Mouse (Mus musculus) stomach, embryonic 14.5 days (tissue): ENCODE measurements around the gene Dock10. TPM values are rescaled to one million over a fixed set of nuclear protein-coding genes. Genes with fewer than 3 reads are reported as not detected.
A peak's percentile ranks its signal among the peaks of the same experiment; 100 is the strongest.

ENCODE experiments used
- ATAC-seq: fragments of 200-750 bp; cut with Nextera tagmentation; 2 replicates; pipeline ENCODE4 v1.8.0; 2017; ENCODE audit warnings: low read depth, moderate TSS enrichment; ENCODE audit not compliant: insufficient number of reproducible peaks, insufficient read depth, low FRiP score
- H3K27ac ChIP-seq: fragments of 300-500 bp; sonication (generic); 2 replicates; pipeline ENCODE4 v1.5.1; 2014; ENCODE audit warnings: mild to moderate bottlenecking, low read length, moderate library complexity, mixed read lengths
- H3K27me3 ChIP-seq: fragments of 300-500 bp; sonication (generic); 2 replicates; pipeline ENCODE4 v1.6.1; 2014; ENCODE audit warnings: low read length, control low read depth, mixed read lengths; ENCODE audit not compliant: control insufficient read depth, insufficient read depth
- H3K36me3 ChIP-seq: fragments of 300-500 bp; sonication (generic); 2 replicates; pipeline ENCODE4 v1.6.1; 2014; ENCODE audit warnings: mild to moderate bottlenecking, control low read depth, low read length, moderate library complexity, mixed read lengths; ENCODE audit not compliant: control insufficient read depth, insufficient read depth
- H3K4me1 ChIP-seq: fragments of 300-500 bp; sonication (generic); 2 replicates; pipeline ENCODE4 v1.6.1; 2014; ENCODE audit warnings: low read length, control low read depth, mixed read lengths; ENCODE audit not compliant: control insufficient read depth, insufficient read depth
- H3K4me2 ChIP-seq: fragments of 300-500 bp; sonication (generic); replicated peaks from 2 replicates; pipeline ENCODE4 v1.6.1; 2014; ENCODE audit warnings: low read depth, low read length, control low read depth
- H3K4me3 ChIP-seq: fragments of 300-500 bp; sonication (generic); 2 replicates; pipeline ENCODE4 v1.5.1; 2014; ENCODE audit warnings: low read depth, low read length, control low read depth
- H3K9ac ChIP-seq: fragments of 300-500 bp; sonication (generic); replicated peaks from 2 replicates; pipeline ENCODE4 v1.6.1; 2014; ENCODE audit warnings: low read depth, mild to moderate bottlenecking, control low read depth, low read length, moderate library complexity, mixed read lengths
- H3K9me3 ChIP-seq: fragments of 300-500 bp; sonication (generic); 2 replicates; pipeline ENCODE4 v1.6.1; 2016; ENCODE audit warnings: low read depth, low read length, control low read depth; ENCODE audit not compliant: control insufficient read depth
- WGBS: fragments of 180-500 bp; shearing (Covaris S2); extraction: QIAGEN DNeasy Blood & Tissue Kit; methylation state at CpG from one replicate; pipeline ENCODE4 v1.1.7; 2014; 5-methylcytosine and 5-hydroxymethylcytosine counted together
- polyA plus RNA-seq: library from polyadenylated mRNA; unstranded; fragments of >200 nt; fragmentation: Nextera tagmentation; extraction: Ambion mirVana; gene quantifications from 2 replicates; pipeline ENCODE4 v1.2.1, GENCODE M21; 2014

Gene Dock10
- polyA plus RNA-seq, 1 experiment from 2014 or later = 9.4 TPM

DNA sequence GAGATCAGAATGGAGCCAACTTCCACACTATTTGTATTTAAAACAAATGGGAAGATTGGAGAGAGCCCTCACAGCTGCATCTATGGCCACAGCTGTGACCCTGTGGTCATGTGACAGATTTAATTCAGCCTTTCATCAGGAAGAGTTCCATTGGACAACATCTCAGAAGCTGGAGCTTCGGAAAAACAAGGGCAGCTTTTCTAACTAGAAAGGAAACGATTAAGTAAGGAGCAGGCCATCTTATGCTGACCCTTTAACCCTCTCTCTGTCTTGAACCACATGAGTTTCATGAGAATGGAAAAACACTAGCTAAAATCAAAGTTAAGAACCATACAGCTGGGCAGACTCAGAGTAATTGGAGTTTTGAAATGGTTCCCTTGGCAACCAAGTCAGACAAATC lies 101.9 kb downstream of the Dock10 start:
- 65% methylated on average over 2 of the region's 2 CpGs for WGBS
- no peaks in the 10 kb centered on the region for H3K9me3 ChIP-seq
- no peaks in the 10 kb centered on the region for H3K27me3 ChIP-seq
- no peak overlapping the region for H3K27ac ChIP-seq
- no peaks in the 10 kb centered on the region for H3K4me1 ChIP-seq
- no peaks in the 10 kb centered on the region for H3K36me3 ChIP-seq
- peak; percentile 72; the same call in 1 of the 2 replicates for ATAC-seq
- H3K9ac ChIP-seq = no peak overlapping the region
- no peak overlapping the region for H3K4me3 ChIP-seq
- H3K4me2 ChIP-seq = no peak overlapping the region

DNA sequence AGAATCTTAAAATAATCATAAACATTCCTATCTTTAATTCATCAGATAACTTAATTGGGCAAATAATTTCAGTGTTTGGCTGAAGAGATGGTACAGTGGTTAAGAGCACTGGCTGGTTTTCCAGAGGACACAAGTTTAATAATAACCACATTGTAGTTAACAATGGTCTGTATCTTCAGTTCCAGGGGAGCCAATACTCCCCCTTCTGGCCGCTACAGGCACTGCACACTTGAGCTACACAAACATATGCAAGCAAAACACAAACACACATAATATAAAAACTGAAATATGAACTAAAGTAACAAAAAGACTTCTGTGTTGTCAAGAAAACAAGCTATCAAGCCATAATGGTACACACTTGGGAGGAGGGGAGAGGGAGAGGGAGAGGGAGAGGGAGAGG lies 102.5 kb downstream of the Dock10 start:
- H3K27ac ChIP-seq = no peak overlapping the region
- H3K4me2 ChIP-seq = no peak overlapping the region
- H3K9ac ChIP-seq = no peak overlapping the region
- H3K9me3 ChIP-seq = no peaks in the 10 kb centered on the region
- WGBS = 62% methylated on average over 1 of the region's 1 CpGs
- no peaks in the 10 kb centered on the region for H3K36me3 ChIP-seq
- H3K27me3 ChIP-seq = no peaks in the 10 kb centered on the region
- no peak overlapping the region for H3K4me3 ChIP-seq
- ATAC-seq = no peak
- no peaks in the 10 kb centered on the region for H3K4me1 ChIP-seq

DNA sequence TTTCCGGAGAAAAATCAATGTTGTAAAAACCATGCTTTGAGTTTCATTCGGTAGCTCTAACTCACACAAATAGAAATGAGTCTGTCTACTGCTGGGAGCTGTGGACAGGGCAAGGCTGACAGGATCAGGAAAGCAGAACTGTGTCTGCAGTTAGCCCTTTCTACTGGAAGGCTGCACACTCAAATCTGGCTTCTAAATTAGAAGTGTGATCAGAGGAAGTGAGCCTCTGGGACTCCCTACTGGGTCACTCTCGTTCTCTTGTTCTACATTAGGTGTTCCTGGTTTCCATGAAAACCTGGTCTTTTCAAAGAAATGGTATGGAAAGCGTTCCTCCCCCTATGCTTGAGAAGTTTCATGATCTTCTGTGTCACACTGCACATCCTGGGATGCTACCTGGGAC lies 103.1 kb downstream of the Dock10 start:
- Histone ChIP-seq H3K27me3 (no peaks in the 10 kb centered on the region), H3K4me3 (no peak overlapping the region), H3K9me3 (no peaks in the 10 kb centered on the region), H3K4me2 (no peak overlapping the region), H3K4me1 (no peaks in the 10 kb centered on the region), H3K27ac (no peak overlapping the region), H3K9ac (no peak overlapping the region), H3K36me3 (no peaks in the 10 kb centered on the region)
- WGBS = 82% methylated on average over 4 of the region's 4 CpGs
- ATAC-seq = no peak

DNA sequence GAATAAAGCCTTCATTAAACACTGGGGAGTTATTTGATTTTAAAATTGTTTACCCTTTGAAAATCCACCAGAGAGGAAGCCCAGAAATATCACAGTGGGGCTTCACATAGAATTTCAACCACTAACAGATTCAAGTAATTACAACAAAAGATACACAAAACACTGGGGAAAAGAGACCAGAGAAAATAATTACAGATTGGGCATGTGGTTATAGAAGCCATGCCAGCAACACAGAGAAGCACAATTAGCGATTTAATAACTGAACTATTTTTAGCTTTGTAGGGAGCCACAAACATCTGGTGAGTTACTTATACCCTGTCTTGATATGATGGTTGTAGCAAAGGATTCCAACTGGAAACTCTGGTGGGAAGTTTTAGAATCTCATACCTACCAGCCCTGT lies 104.2 kb downstream of the Dock10 start:
- no peaks in the 10 kb centered on the region for H3K36me3 ChIP-seq
- H3K27me3 ChIP-seq = no peaks in the 10 kb centered on the region
- H3K9ac ChIP-seq = no peak overlapping the region
- H3K4me3 ChIP-seq = no peak overlapping the region
- H3K27ac ChIP-seq = no peak overlapping the region
- no peak overlapping the region for H3K4me2 ChIP-seq
- no peaks in the 10 kb centered on the region for H3K9me3 ChIP-seq
- ATAC-seq = no peak
- no peaks in the 10 kb centered on the region for H3K4me1 ChIP-seq
- 71% methylated on average over 1 of the region's 1 CpGs for WGBS

DNA sequence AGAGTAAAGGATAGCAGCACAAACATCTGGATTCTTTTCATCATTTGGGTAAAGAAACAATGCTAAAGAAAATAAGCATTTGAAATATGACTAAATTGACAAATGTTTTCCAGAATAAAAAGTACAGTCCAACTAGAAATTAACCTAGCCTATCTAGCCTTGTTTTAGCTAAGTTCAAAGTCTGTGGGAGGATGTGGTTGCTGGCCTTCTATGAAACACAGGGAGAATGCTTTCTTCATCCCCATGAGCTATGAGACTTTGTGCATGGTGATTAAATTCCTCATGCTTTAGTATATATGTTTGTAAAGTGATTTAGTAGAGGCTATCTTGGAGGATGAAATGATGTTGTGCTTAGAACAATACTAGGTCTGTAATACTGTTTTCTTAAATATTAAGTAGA lies 105.5 kb downstream of the Dock10 start:
- Histone ChIP-seq H3K36me3 (no peaks in the 10 kb centered on the region), H3K27me3 (no peaks in the 10 kb centered on the region), H3K4me2 (no peak overlapping the region), H3K27ac (no peak overlapping the region), H3K9me3 (no peaks in the 10 kb centered on the region), H3K4me1 (no peaks in the 10 kb centered on the region), H3K4me3 (no peak overlapping the region), H3K9ac (no peak overlapping the region)
- no peak for ATAC-seq

DNA sequence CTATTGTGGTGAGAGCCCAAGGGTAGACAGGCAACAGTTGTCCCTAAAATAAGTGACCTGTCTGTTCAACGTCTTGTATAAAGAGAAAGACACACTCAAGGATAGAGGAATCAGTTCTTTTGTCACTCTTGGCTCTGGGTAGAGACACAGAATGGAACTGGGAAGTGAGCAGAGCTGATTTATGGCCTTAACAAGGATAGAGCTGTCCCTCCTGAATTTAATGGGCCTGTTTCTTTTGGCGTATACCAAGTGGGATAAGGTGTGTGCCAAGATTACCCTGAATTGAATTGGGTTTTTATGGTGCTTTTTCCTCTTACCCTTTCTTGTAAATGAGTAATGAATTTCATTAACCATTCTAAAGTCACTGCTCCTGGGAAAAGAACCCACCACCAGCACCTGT lies 106.2 kb downstream of the Dock10 start:
- H3K36me3 ChIP-seq = no peaks in the 10 kb centered on the region
- no peaks in the 10 kb centered on the region for H3K4me1 ChIP-seq
- H3K9me3 ChIP-seq = no peaks in the 10 kb centered on the region
- H3K9ac ChIP-seq = no peak overlapping the region
- H3K4me2 ChIP-seq = no peak overlapping the region
- no peak for ATAC-seq
- H3K4me3 ChIP-seq = no peak overlapping the region
- no peak overlapping the region for H3K27ac ChIP-seq
- WGBS = 70% methylated on average over 2 of the region's 2 CpGs
- H3K27me3 ChIP-seq = no peaks in the 10 kb centered on the region

DNA sequence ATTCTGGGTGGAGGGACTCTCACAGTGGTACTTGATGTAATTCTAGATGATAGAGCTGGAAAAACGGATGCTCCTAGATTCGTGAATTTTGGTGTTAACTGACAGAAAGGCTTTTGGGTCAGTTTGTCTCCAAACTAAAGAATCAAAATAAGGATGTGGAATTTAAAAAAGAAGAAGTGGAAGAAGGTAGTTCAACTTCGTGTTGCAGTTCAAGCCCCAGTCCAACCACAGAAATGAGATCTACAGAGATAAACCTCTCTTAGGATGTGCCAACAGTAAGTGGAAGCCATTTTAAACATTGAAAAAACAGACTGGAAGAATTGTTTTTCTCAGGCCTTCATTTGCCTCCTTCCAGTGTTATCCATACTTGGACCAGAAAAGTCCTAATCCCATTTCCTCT lies 111.7 kb downstream of the Dock10 start:
- H3K9ac ChIP-seq = no peak overlapping the region
- no peak for ATAC-seq
- H3K27ac ChIP-seq = no peak overlapping the region
- no peak overlapping the region for H3K4me2 ChIP-seq
- 78% methylated on average over 3 of the region's 3 CpGs for WGBS
- H3K27me3 ChIP-seq = no peaks in the 10 kb centered on the region
- H3K36me3 ChIP-seq = no peaks in the 10 kb centered on the region
- H3K4me3 ChIP-seq = no peak overlapping the region
- no peaks in the 10 kb centered on the region for H3K9me3 ChIP-seq
- no peaks in the 10 kb centered on the region for H3K4me1 ChIP-seq

DNA sequence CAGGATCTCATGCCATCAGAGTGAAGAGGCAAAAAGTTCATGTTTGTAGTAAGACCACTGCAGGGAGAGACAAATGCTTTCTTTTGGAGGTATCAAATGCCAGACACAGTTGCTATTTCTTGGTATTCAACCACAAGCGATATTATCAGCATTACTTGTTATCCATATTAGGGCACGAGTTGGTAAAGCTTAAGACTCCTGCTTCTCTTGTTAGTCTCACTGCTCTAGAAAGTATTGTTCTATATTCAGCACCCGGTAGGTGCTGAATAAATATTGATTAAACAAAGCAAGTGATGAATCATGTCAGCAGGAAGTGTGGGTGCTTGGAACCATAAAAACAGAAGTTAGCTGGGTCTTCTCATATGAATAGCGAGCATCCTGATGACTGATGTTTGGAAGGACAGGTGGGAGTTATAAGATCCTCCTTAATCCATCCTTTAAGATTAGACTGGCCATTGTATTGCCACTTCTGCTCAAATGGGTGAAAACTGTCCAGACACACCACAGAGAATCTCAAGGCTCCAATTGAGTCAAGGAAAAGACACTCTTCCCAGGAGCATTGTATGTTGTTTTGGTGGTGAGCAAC lies 114.4 kb downstream of the Dock10 start:
- Histone ChIP-seq H3K36me3 (no peaks in the 10 kb centered on the region), H3K4me2 (no peak overlapping the region), H3K27me3 (no peaks in the 10 kb centered on the region), H3K9ac (no peak overlapping the region), H3K4me1 (no peaks in the 10 kb centered on the region), H3K27ac (no peak overlapping the region), H3K4me3 (no peak overlapping the region), H3K9me3 (no peaks in the 10 kb centered on the region)
- WGBS = 75% methylated on average over 4 of the region's 4 CpGs
- ATAC-seq = no peak

DNA sequence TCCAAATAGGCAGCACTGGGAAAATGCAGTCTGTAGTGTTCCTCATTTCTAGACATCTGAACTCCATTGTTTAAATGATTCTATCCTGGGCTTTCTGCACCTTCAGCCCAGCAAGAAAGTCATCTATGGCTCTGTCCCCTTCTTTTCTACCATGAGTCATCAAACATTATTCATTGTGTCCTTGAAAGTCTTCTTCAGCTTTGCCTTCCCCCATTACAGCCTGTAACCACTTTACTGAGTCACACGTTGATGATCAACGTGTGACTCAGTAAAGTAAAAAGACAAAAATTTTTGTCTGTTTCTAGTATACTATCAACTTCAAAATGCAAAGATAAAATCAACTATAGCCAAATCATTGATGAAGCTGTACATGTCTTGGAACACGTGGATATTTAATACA lies 116.5 kb downstream of the Dock10 start:
- 88% methylated on average over 3 of the region's 3 CpGs for WGBS
- no peaks in the 10 kb centered on the region for H3K9me3 ChIP-seq
- no peak for ATAC-seq
- no peaks in the 10 kb centered on the region for H3K4me1 ChIP-seq
- H3K27me3 ChIP-seq = no peaks in the 10 kb centered on the region
- H3K36me3 ChIP-seq = no peaks in the 10 kb centered on the region
- no peak overlapping the region for H3K27ac ChIP-seq
- H3K4me3 ChIP-seq = no peak overlapping the region
- no peak overlapping the region for H3K4me2 ChIP-seq
- H3K9ac ChIP-seq = no peak overlapping the region
